8 mouse cellular contexts compared by ENCODE assay signal in the genomic region with DNA sequence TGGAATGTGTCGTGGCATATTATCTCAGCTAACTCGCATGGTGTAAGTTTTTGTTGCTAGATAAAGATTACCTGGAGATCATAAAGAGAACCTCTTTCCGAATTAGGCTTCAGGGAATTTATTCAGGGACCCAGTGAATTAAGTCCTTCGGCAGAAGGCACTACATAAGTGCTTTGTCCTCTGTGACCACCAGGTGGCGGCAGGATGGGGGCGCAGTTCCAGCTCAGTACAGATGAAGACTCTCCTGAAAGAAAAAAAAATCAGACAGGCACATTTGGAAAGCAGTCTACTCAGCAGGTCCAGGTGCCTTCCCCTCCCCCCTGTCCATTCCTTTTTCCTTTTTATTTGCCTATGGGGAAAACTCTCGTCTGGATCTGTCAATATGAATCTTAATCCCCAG. TPM values are rescaled to one million over a fixed set of nuclear protein-coding genes. Genes with fewer than 3 reads are reported as not detected.
DNase-seq lines count a peak whose midpoint lies in the region; ATAC-seq and TF ChIP-seq lines count a peak whose summit lies in the region.

No protein-coding gene starts in this region.

- WGBS in heart, embryonic 12.5 days = 14% methylated on average over 7 of the region's 7 CpGs

- intact Hi-C loops in gastrocnemius, postnatal 36 days (cut with DNase I) = loop anchor here (2.0 kb wide), 1 partner anchor 100 kb away; no protein-coding TSS in a partner anchor

- DNase-seq in heart, adult 8-10 months (ENCODE audit: low spot score) = peak; percentile 50
- peak; percentile 53 to 66 for DNase-seq in adrenal gland, adult 18-20 months (ENCODE audit: low spot score in 2 of 2)
- peak; percentile 41 to 45 for DNase-seq in gastrocnemius, postnatal 36 days
- peak; percentile 66 to 78 for DNase-seq in layer of hippocampus, postnatal 14 days (ENCODE audit: low spot score in 2 of 2)
- DNase-seq in spleen, postnatal 4 days (ENCODE audit: low spot score in 2 of 2) = peak; percentile 52 to 82

- no peak for ATAC-seq in heart, embryonic 12.5 days (ENCODE audit: insufficient number of reproducible peaks, low FRiP score)
- peak; percentile 67; the same call in 1 of the 2 replicates for ATAC-seq in megakaryocyte-erythroid progenitor cell, adult 5-6 weeks (replicated peaks; ENCODE audit: low FRiP score, low TSS enrichment, poor library complexity, severe bottlenecking)

- H3K4me3 ChIP-seq in heart, embryonic 12.5 days = no peak overlapping the region
- no peak overlapping the region for H3K4me3 ChIP-seq in cortical plate, adult 2 months (ENCODE audit: insufficient read depth, low read length)

- H3K9ac ChIP-seq in heart, embryonic 12.5 days = no peak overlapping the region

- no peaks in the 10 kb centered on the region for H3K9me3 ChIP-seq in heart, embryonic 12.5 days (replicated peaks)

- no peaks in the 10 kb centered on the region for H3K36me3 ChIP-seq in heart, embryonic 12.5 days

- H3K4me2 ChIP-seq in heart, embryonic 12.5 days = no peak overlapping the region

- no peaks in the 10 kb centered on the region for H3K27me3 ChIP-seq in heart, embryonic 12.5 days (replicated peaks)

- no peaks in the 10 kb centered on the region for H3K4me1 ChIP-seq in heart, embryonic 12.5 days (replicated peaks)
- H3K4me1 ChIP-seq in cortical plate, adult 2 months (ENCODE audit: control insufficient read depth, insufficient read depth, low read length) = no peaks in the 10 kb centered on the region

- peak; percentile 83 for TF ChIP-seq CTCF in cortical plate, adult 2 months (IDR thresholded peaks at IDR 0.05; ENCODE audit: extremely low read depth, insufficient read depth, low read length)

- no peak overlapping the region for H3K27ac ChIP-seq in heart, embryonic 12.5 days (ENCODE audit: poor library complexity, severe bottlenecking)
- no peak overlapping the region for H3K27ac ChIP-seq in cortical plate, adult 2 months (ENCODE audit: insufficient read depth, low read length)

- no peak for TF ChIP-seq POLR2A in cortical plate, adult 2 months (IDR thresholded peaks at IDR 0.05; ENCODE audit: extremely low read depth, insufficient read depth, low read length)

RNA-seq across cellular contexts. Expression of gene Pkd2l1, which starts 2.9 kb away (rescaled TPM):
- total RNA-seq in heart, adult 8-10 months (2022) = not detected
- polyA plus RNA-seq in heart, embryonic 12.5 days (2016; fragmentation: Nextera tagmentation; extraction: Ambion mirVana) = not detected in 2 replicates
- not detected for total RNA-seq in adrenal gland, adult 18-20 months (2021)
- 1.1 and 1.5 TPM in 2 replicates for polyA plus RNA-seq in cortical plate, adult 2 months (2012; rRNA removed)
- total RNA-seq in gastrocnemius, postnatal 36 days (2021) = not detected
- not detected for total RNA-seq in layer of hippocampus, postnatal 14 days (2021)
- total RNA-seq in megakaryocyte-erythroid progenitor cell, adult 5-6 weeks (2014; fragmentation: Nextera tagmentation) = 0.04 TPM in 1 of 2 replicates, not detected in the other
- total RNA-seq in megakaryocyte-erythroid progenitor cell, adult 5-6 weeks (2017) = not detected in 2 replicates

RNA-seq across cellular contexts. Expression of gene Scd3, which starts 7.9 kb away (rescaled TPM):
- under 1 TPM in 2 of 4 experiments, not detected in 2; 0.19 to 0.35 TPM for total RNA-seq in heart, adult 8-10 months (2022)
- not detected in 2 replicates for polyA plus RNA-seq in heart, embryonic 12.5 days (2016; fragmentation: Nextera tagmentation; extraction: Ambion mirVana)
- total RNA-seq in adrenal gland, adult 18-20 months (2021) = under 1 TPM in 1 of 2 experiments, not detected in 1; 0.22 TPM
- 4.9 and 5.6 TPM in 2 replicates for polyA plus RNA-seq in cortical plate, adult 2 months (2012; rRNA removed)
- total RNA-seq in gastrocnemius, postnatal 36 days (2021) = not detected
- under 1 TPM; 0.62 TPM for total RNA-seq in layer of hippocampus, postnatal 14 days (2021)
- total RNA-seq in megakaryocyte-erythroid progenitor cell, adult 5-6 weeks (2014; fragmentation: Nextera tagmentation) = not detected in 2 replicates
- total RNA-seq in megakaryocyte-erythroid progenitor cell, adult 5-6 weeks (2017) = not detected in 2 replicates

RNA-seq across cellular contexts. Expression of gene Bloc1s2, which starts 48.9 kb away (rescaled TPM):
- 10 to 100 TPM; 14.1 to 21.6 (median 18.3) TPM for total RNA-seq in heart, adult 8-10 months (2022)
- polyA plus RNA-seq in heart, embryonic 12.5 days (2016; fragmentation: Nextera tagmentation; extraction: Ambion mirVana) = 63.0 and 64.0 TPM in 2 replicates
- total RNA-seq in adrenal gland, adult 18-20 months (2021) = 10 to 100 TPM; 27.4 to 32.9 TPM
- 89.3 and 91.0 TPM in 2 replicates for polyA plus RNA-seq in cortical plate, adult 2 months (2012; rRNA removed)
- 10 to 100 TPM; 11.5 to 12.3 TPM for total RNA-seq in gastrocnemius, postnatal 36 days (2021)
- 10 to 100 TPM; 66.4 to 67.3 TPM for total RNA-seq in layer of hippocampus, postnatal 14 days (2021)
- 65.5 and 75.1 TPM in 2 replicates for total RNA-seq in megakaryocyte-erythroid progenitor cell, adult 5-6 weeks (2014; fragmentation: Nextera tagmentation)
- total RNA-seq in megakaryocyte-erythroid progenitor cell, adult 5-6 weeks (2017) = 33.0 and 53.6 TPM in 2 replicates

RNA-seq across cellular contexts. Expression of gene Cwf19l1, which starts 59.5 kb away (rescaled TPM):
- total RNA-seq in heart, adult 8-10 months (2022) = 10 to 100 TPM in 1 of 4 experiments, 1 to 10 TPM in 3; 7.3 to 10.3 (median 9.0) TPM
- 19.1 and 19.7 TPM in 2 replicates for polyA plus RNA-seq in heart, embryonic 12.5 days (2016; fragmentation: Nextera tagmentation; extraction: Ambion mirVana)
- total RNA-seq in adrenal gland, adult 18-20 months (2021) = 10 to 100 TPM; 15.7 to 27.6 TPM
- 23.7 and 25.2 TPM in 2 replicates for polyA plus RNA-seq in cortical plate, adult 2 months (2012; rRNA removed)
- total RNA-seq in gastrocnemius, postnatal 36 days (2021) = 1 to 10 TPM; 5.6 to 5.9 TPM
- 10 to 100 TPM; 16.2 to 16.6 TPM for total RNA-seq in layer of hippocampus, postnatal 14 days (2021)
- 52.6 and 56.0 TPM in 2 replicates for total RNA-seq in megakaryocyte-erythroid progenitor cell, adult 5-6 weeks (2014; fragmentation: Nextera tagmentation)
- total RNA-seq in megakaryocyte-erythroid progenitor cell, adult 5-6 weeks (2017) = 37.2 and 68.7 TPM in 2 replicates
